Mouse (Mus musculus) heart, postnatal 25 days (tissue): ENCODE results near the gene 9230112D13Rik. TPM values are rescaled to one million over a fixed set of nuclear protein-coding genes. Genes with fewer than 3 reads are reported as not detected.
A peak's percentile ranks its signal among the peaks of the same experiment; 100 is the strongest.

Experiments
- DNase-seq: peaks from one replicate; pipeline ENCODE4 v3.0.0; 2022; ENCODE audit warnings: low spot score
- intact Hi-C: fragments of 180-260 bp; cut with DNase I; formaldehyde crosslinking; loops from one replicate; pipeline ENCODE4 v1.15.1; 2025
- total RNA-seq, 2 experiments: library from RNA; stranded (reverse); gene quantifications; 2 replicates each; pipeline ENCODE4 v1.2.3; 2021

Gene 9230112D13Rik
- total RNA-seq, 2 experiments from 2014 or later = not detected

- DNase-seq = no peak
- intact Hi-C loops = loop anchor here (10.0 kb wide), 1 partner anchor 188 kb away; the partner anchor contains the start of genes Glud1 and Shld2
These were observed 19.3 kb downstream of the 9230112D13Rik start, which contains the start of gene Bmpr1a for GRCm38 (mm10) chr14:34503325-34503647. Gene Bmpr1a, minus strand, starts transcription at chr14:34503341.

- intact Hi-C loops = loop anchor here (10.0 kb wide), 1 partner anchor 188 kb away; the partner anchor contains the start of genes Glud1 and Shld2
- DNase-seq = peak; percentile 79
These were observed 19.9 kb downstream of the 9230112D13Rik start for GRCm38 (mm10) chr14:34502475-34503324.

GRCm38 (mm10) chr14:34501804-34502474, 20.7 kb downstream of the 9230112D13Rik start:
- intact Hi-C loops = loop anchor here (10.0 kb wide), 1 partner anchor 187 kb away; the partner anchor contains the start of genes Glud1 and Shld2
- DNase-seq = no peak

- intact Hi-C loops = loop anchor here (10.0 kb wide), 1 partner anchor 187 kb away; the partner anchor contains the start of genes Glud1 and Shld2
- DNase-seq = no peak
These were observed 21.2 kb downstream of the 9230112D13Rik start for GRCm38 (mm10) chr14:34501447-34501803.

- intact Hi-C loops = loop anchor here (10.0 kb wide), 1 partner anchor 186 kb away; the partner anchor contains the start of genes Glud1 and Shld2
- DNase-seq = no peak
These were observed 22.3 kb downstream of the 9230112D13Rik start for GRCm38 (mm10) chr14:34500309-34500708.

GRCm38 (mm10) chr14:34499664-34500063, 22.9 kb downstream of the 9230112D13Rik start:
- intact Hi-C loops = loop anchor here (10.0 kb wide), 1 partner anchor 185 kb away; the partner anchor contains the start of genes Glud1 and Shld2
- DNase-seq = no peak

- no peak for DNase-seq
- intact Hi-C loops = no loop called here
These were observed 25.3 kb downstream of the 9230112D13Rik start for GRCm38 (mm10) chr14:34497346-34497745.

- DNase-seq = no peak
- intact Hi-C loops = no loop called here
These were observed 28.9 kb downstream of the 9230112D13Rik start for GRCm38 (mm10) chr14:34493682-34494081.

GRCm38 (mm10) chr14:34492688-34493087, 29.9 kb downstream of the 9230112D13Rik start:
- intact Hi-C loops = no loop called here
- DNase-seq = no peak

- intact Hi-C loops = no loop called here
- no peak for DNase-seq
These were observed 31.6 kb downstream of the 9230112D13Rik start for GRCm38 (mm10) chr14:34490965-34491364.

- DNase-seq = no peak
- intact Hi-C loops = no loop called here
These were observed 32.7 kb downstream of the 9230112D13Rik start for GRCm38 (mm10) chr14:34489928-34490327.

- intact Hi-C loops = no loop called here
- no peak for DNase-seq
These were observed 36.4 kb downstream of the 9230112D13Rik start for GRCm38 (mm10) chr14:34486169-34486568.

- no peak for DNase-seq
These were observed 38.9 kb downstream of the 9230112D13Rik start for GRCm38 (mm10) chr14:34483469-34484341.

GRCm38 (mm10) chr14:34471591-34471990, 51.0 kb downstream of the 9230112D13Rik start:
- intact Hi-C loops = no loop called here
- no peak for DNase-seq

More at GRCm38 (mm10) chr14:34483469-34484341, 38.9 kb downstream of the 9230112D13Rik start:
- intact Hi-C loops = no loop called here

- intact Hi-C loops = no loop called here
- no peak for DNase-seq
These were observed 56.3 kb downstream of the 9230112D13Rik start for GRCm38 (mm10) chr14:34466291-34466690.

Other genes starting within 250 kb of the 9230112D13Rik start
- 1 to 10 TPM; 8.3 to 8.4 TPM for gene Shld2, start 212.3 kb downstream of the 9230112D13Rik start, total RNA-seq
- gene Glud1, start 212.1 kb downstream of the 9230112D13Rik start, total RNA-seq = 100 to 1,000 TPM; 126 to 142 TPM
- gene Fam25c, start 167.4 kb downstream of the 9230112D13Rik start, total RNA-seq = not detected
- 1 to 10 TPM; 5.9 to 6.5 TPM for gene Sncg, start 148.0 kb downstream of the 9230112D13Rik start, total RNA-seq
- 10 to 100 TPM; 38.6 to 43.2 TPM for gene Mmrn2, start 147.3 kb downstream of the 9230112D13Rik start, total RNA-seq
- gene Bmpr1a, start 19.5 kb downstream of the 9230112D13Rik start, total RNA-seq = 10 to 100 TPM; 71.8 to 77.5 TPM
- 1,000 to 10,000 TPM; 1,007 to 1,096 TPM for gene Ldb3, start 65.9 kb upstream of the 9230112D13Rik start, total RNA-seq
- 1 to 10 TPM; 2.6 to 2.9 TPM for gene Opn4, start 77.3 kb upstream of the 9230112D13Rik start, total RNA-seq
- 10 to 100 TPM; 32.8 to 36.0 TPM for gene Wapl, start 151.1 kb upstream of the 9230112D13Rik start, total RNA-seq